Mouse (Mus musculus): ENCODE results near the gene Tor4a.

GRCm38 (mm10) chr2:25237522-25237921, 40.8 kb upstream of the Tor4a start:
- TF ChIP-seq POLR2A (IDR thresholded peaks at IDR 0.05; ENCODE audit: control insufficient read depth, extremely low read depth, insufficient read depth, low read length, poor library complexity) (no peak), CTCF (IDR thresholded peaks at IDR 0.05; ENCODE audit: borderline replicate concordance, control insufficient read depth, extremely low read depth, insufficient read depth, low read length, poor library complexity) (no peak)
